Mouse (Mus musculus) cerebellum, postnatal 4 days (tissue): Measurements from ENCODE around the gene Rab30.
"Not testable (repeated sequence)": the region's sequence is repeated elsewhere in the genome, so short reads cannot be mapped to it uniquely, and the experiment has no call there.

Experiments
- DNase-seq, 2 experiments: peaks; one replicate each; pipeline ENCODE4 v3.0.0; 2022; ENCODE audit warnings: low spot score in 2 of 2, mixed read lengths in 1 of 2

Rab30 gene

GRCm38 (mm10) chr7:92741152-92741860 lies at the start of gene Rab30:
Rab30 (plus strand) TSS chr7:92741603.
- peak; percentile 72 to 93 for DNase-seq

GRCm38 (mm10) chr7:92696395-92696794 lies 45.0 kb upstream of the Rab30 start:
- DNase-seq, result no peak

GRCm38 (mm10) chr7:92698770-92699169 lies 42.6 kb upstream of the Rab30 start:
- DNase-seq, result no peak

GRCm38 (mm10) chr7:92703661-92704060 lies 37.7 kb upstream of the Rab30 start:
- no peak for DNase-seq

GRCm38 (mm10) chr7:92705534-92705933 lies 35.9 kb upstream of the Rab30 start:
- no peak for DNase-seq

- DNase-seq, result no peak
Measured at GRCm38 (mm10) chr7:92706711-92707110, 34.7 kb upstream of the Rab30 start.

GRCm38 (mm10) chr7:92709573-92709972 lies 31.8 kb upstream of the Rab30 start:
- no peak for DNase-seq

- DNase-seq, result no peak
Measured at GRCm38 (mm10) chr7:92711593-92711992, 29.8 kb upstream of the Rab30 start.

GRCm38 (mm10) chr7:92715055-92715454 lies 26.3 kb upstream of the Rab30 start:
- no peak for DNase-seq

GRCm38 (mm10) chr7:92720156-92720905 lies 21.1 kb upstream of the Rab30 start:
- no peak for DNase-seq

GRCm38 (mm10) chr7:92723750-92724149 lies 17.7 kb upstream of the Rab30 start:
- no peak for DNase-seq

GRCm38 (mm10) chr7:92724261-92724660 lies 17.1 kb upstream of the Rab30 start:
- DNase-seq, result no peak

GRCm38 (mm10) chr7:92729583-92729982 lies 11.8 kb upstream of the Rab30 start:
- DNase-seq, result not testable (repeated sequence)

- no peak for DNase-seq
Measured at GRCm38 (mm10) chr7:92730465-92730864, 10.9 kb upstream of the Rab30 start.

GRCm38 (mm10) chr7:92730959-92731358 lies 10.4 kb upstream of the Rab30 start:
- DNase-seq, result no peak

GRCm38 (mm10) chr7:92732136-92732535 lies 9.3 kb upstream of the Rab30 start:
- no peak for DNase-seq

GRCm38 (mm10) chr7:92737560-92737959 lies 3.8 kb upstream of the Rab30 start:
- DNase-seq, result no peak

- DNase-seq, result no peak
Measured at GRCm38 (mm10) chr7:92739956-92740355, 1.4 kb upstream of the Rab30 start.

- DNase-seq, result no peak
Measured at GRCm38 (mm10) chr7:92740411-92741115, 840 bp upstream of the Rab30 start.

- DNase-seq, result peak in 1 of 2 experiments; percentile 24
Measured at GRCm38 (mm10) chr7:92741861-92742249, 452 bp downstream of the Rab30 start.

- DNase-seq, result no peak
Measured at GRCm38 (mm10) chr7:92742341-92742741, 938 bp downstream of the Rab30 start.

- no peak for DNase-seq
Measured at GRCm38 (mm10) chr7:92742774-92743173, 1.4 kb downstream of the Rab30 start.

GRCm38 (mm10) chr7:92743325-92743724 lies 1.9 kb downstream of the Rab30 start:
- DNase-seq, result no peak
